Mouse (Mus musculus) WW6 (cell line): ENCODE measurements around the gene Mb.

Source experiments
- DNase-seq: peaks from one replicate; pipeline ENCODE4 v3.0.0-alpha.2; 2013; ENCODE audit warnings: low read depth, low spot score

The Mb gene

DNA sequence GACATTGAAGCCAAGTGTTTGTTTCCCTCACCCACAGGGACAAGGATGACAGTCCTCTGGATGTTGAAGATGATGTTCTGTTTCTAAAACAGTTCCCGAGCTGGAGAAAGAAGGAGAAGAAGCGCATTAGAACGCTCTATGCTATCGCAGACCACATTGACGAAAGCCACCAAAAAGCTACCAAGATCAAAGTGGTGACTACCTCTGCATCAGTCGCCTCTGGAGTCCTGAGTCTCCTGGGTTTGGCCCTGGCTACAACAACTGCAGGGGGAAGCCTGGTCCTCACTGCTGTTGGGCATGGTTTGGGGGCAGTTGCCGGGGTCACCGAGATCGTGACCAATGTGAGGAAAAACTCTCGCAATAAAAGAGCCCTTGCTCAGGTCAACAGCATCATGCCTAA, at the start of gene Mb:
Gene Mb (minus strand): TSS at position 101 of the 400 bp plus-strand sequence.
- DNase-seq = no peak

DNA sequence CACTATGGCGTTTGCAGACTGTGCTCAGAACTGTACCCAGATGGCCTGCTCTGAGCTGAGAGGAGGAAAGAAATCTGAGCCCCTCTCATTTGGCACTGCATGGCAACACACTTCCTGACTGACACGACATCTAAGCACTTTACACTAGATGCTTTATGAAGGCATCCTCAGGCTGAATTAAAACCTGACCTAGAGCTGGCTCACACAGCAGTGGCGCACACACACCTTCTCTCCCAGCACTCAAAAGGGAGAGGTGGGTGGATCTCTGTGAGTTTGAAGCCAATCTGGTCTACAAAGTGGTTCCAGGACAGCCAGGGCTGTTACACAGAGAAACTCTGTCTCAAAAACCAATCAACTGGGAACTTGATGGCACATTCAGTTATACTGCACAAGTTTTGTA, 49.3 kb upstream of the Mb start:
- DNase-seq = no peak

- no peak for DNase-seq
These were observed 46.9 kb upstream of the Mb start for GRCm38 (mm10) chr15:77097358-77097757.

DNA sequence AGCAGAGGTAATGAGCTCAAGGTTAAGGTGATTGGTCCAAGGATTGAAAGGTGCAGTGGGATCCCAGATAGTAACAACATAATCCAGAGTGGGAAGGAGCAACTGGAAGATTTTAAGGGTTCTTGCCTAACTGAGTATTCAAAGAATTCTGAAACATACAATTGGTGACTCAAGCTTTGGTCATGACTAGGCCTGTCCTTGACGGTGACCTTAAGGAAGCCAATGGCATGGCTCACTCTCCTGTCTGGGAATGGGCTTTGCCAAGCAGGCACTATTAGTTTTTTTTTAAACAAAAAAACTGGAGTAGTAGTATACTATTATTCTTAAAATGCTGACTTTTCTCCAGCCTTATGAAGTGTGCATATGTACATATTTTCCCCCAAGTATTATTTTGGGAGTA, 44.7 kb upstream of the Mb start:
- no peak for DNase-seq

- no peak for DNase-seq
These were observed 44.0 kb upstream of the Mb start for GRCm38 (mm10) chr15:77094431-77094830.

- no peak for DNase-seq
These were observed 40.9 kb upstream of the Mb start for GRCm38 (mm10) chr15:77091394-77091793.

DNA sequence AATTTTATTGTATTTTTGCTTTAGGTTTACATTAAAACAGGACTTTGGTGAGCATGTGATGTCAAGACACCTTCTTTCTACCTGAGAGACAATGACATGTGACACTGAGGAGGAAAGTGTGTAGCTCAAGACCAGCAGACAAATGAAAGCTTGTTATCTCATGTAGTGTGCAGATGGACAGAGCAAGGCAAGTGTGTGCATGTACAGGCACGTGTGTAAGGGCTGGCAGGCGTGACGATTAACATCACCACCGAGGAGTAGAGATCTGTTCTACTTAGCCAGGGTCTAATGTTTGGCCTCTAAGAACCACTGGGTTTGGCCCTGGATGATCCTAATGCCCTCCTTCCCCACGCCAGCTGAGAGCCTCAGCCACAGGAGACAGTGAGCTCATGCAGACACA, 40.1 kb upstream of the Mb start:
- DNase-seq = no peak

DNA sequence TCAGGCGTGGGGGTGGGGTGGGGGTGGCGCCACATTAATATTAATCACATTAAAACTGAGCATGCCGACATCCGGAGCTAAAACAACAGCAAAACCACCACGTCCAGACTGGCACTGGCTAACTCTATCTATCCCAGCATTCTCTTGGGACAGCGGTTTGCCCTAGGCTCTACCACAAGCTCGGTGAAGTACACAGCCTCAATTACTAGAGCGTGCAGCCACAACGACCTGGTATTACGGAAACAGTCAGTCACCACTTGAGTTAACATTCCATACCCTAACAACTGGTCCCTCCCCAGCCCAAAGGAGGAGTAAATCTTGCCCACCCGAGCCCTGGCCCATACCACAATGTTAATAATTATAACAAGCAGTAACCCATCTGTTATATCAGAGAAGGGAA, 38.8 kb upstream of the Mb start:
- no peak for DNase-seq

- no peak for DNase-seq
These were observed 36.0 kb upstream of the Mb start for GRCm38 (mm10) chr15:77086488-77086887.

- no peak for DNase-seq
These were observed 35.3 kb upstream of the Mb start for GRCm38 (mm10) chr15:77085818-77086217.

DNA sequence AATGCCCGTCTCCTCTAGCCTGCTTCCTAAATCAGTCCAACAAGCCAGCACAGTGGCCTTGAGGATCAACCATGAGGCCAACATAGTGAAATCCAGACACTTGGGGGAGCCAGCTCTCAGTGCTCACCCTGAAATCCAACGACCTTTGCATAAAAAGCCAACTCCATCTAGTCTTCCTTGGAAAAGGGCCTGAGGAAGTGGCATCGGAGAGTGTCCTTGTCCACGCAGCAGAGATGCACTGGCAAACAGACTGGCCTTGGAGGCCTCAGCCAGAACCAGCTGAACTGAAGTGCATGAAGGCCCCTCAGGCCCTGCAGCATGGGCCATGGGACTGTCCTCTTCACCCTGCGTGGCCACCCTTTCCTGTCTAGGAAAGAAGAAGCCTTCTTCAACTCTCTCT, 31.0 kb upstream of the Mb start:
- DNase-seq = no peak

DNA sequence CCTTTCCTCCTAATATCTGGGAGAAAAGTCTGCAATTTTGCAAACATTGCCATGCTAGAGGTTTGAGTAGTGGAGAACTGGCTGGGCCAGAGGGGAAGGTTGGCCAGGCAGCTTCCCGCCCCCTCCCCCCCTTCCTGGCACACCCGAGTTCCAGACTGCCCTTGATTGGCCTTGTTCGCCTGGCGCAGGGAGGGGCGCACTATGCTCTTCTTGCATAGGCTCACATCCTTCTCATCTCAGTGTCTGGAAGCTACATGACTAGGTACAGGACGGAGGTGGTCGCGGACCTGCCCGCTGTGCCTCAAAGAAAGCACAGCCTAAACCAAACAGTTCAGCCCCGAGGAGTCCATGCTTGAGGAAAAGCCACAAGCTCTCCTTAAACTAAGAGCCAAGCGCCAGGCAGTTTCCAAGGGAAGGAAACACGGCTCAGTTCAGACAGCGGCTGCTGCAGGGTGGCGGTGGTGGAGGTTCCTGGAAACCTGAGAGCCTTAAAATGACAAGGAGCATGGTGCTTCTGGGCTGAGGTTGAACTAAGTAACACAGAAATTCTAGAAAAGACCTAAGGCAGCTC, 30.3 kb upstream of the Mb start:
- DNase-seq = no peak

DNA sequence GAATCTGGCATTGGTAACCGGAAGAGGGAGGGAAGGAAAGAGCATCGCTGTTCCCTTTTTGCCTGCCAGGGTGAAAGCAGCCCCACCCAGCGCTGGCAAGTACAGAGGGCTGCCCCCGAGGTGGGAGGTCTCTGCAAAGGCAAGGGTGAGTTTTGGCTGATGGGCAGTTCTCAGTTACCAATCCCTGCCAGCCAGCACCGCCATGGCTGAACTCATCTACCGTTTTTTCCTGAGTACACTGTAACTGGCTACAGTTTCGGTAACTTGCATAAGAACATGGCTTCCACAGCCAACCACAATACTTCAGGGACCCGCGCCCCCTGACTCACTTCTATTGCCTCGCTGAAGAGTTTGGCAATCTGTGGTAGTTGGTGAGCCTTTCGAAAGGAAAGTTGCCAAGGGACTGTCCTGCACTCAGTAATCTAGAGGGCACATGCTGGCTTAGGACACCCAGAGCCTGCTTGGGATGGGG, 29.5 kb upstream of the Mb start:
- DNase-seq = no peak

GRCm38 (mm10) chr15:77079256-77079822, 28.9 kb upstream of the Mb start:
- no peak for DNase-seq

- no peak for DNase-seq
These were observed 28.3 kb upstream of the Mb start for GRCm38 (mm10) chr15:77078786-77079185.

- DNase-seq = no peak
These were observed 27.4 kb upstream of the Mb start for GRCm38 (mm10) chr15:77077906-77078305.

- no peak for DNase-seq
These were observed 26.1 kb upstream of the Mb start for GRCm38 (mm10) chr15:77076523-77076922.

DNA sequence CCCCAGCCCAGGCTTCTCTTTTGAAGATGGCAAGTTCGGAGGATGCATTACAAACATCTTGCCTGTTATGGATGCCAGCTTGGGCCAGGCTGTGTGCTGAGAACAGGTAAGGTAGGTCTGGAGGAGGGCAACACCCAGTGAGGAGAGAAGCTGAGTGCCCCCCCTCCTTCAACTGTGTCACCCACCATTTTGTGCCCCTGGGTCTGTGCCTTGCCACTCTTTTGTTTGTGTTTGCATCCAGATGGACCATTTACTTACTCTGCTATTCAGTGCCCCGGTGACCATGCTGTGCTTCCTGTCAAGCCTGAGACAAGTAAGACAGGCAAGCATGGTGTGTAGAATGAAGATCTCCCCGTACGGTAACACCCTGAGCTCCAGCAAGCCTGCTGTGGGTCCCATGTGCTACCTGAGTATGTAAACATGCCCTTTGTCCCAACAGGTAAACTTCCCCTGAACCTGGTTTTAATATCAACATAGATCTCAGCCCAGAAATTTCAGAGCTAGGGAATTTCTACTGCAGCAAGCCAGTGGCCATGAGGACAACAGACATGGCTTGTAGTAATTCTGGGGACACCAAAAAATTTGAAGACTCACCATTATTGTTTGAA, 22.2 kb upstream of the Mb start:
- DNase-seq = no peak

DNA sequence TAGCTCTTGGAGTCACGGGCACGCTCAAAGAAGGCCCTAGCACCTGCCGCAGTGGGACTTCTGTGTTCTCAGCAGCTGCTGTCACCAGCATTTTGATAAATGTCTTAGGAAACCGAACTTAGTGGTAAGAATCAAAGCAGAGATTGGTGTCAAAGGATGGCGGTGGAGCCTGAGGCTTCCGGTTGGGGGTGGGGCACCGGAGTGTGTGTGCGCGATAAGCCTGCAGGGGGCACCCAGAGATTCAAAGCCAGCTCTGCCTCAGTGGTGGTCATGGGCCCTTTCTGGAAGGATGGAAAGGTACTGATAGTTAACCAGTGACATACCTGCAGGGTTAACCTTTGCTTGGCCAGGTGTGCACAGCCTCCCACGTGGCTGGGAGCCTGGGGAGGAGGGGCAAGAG, 21.0 kb upstream of the Mb start:
- no peak for DNase-seq

GRCm38 (mm10) chr15:77070745-77071268, 20.3 kb upstream of the Mb start:
- no peak for DNase-seq

DNA sequence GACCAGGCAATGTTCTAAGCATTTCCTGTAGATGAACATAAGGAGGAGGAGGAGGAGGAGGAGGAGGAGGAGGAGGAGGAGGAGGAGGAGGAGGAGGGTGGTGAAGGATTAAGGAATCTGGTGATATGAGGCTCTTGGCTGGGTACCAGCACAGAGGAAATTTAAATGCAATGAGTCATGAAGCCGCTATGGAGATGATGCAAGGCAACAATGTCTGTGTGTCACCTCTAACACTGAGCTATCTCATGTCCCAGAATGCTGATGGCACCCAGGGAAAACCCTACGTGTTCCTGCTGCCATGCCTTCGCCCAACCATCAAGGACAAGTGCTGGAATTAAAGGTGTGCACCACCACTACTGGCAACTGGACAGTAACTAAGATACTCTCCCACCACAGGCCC, 18.5 kb upstream of the Mb start:
- DNase-seq = no peak

DNA sequence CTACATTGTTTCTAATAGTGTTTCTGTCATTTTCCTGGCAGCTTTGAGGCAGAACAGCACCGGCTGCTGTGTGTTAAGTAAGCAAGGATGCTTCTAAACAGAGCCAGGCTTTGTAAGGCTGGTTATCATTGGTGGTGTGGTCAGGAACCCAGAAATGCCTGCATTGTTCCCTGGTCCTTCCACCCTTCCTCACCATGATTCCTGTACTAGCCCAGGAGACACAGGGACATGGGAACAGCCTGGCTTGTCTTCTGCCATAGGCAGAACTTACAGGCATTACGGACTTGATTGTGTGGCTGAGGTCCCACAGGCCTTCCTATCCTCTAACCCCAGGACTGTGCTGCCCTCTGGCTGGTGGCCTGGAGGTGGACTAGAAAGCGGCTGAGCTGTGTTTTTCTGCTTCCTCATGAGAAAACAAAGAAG, 18.0 kb upstream of the Mb start:
- no peak for DNase-seq

GRCm38 (mm10) chr15:77066233-77066632, 15.8 kb upstream of the Mb start:
- DNase-seq = no peak
